Mouse (Mus musculus) kidney, adult 2 months (tissue): Measurements from ENCODE around the gene Asic3.

ENCODE experiments used
- CTCF ChIP-seq: fragments of 200-500 bp; conservative IDR thresholded peaks from 2 replicates; pipeline ENCODE4 v1.5.1; 2011; ENCODE audit warnings: low read depth, mild to moderate bottlenecking, control low read depth, low read length, moderate library complexity, mixed read lengths; ENCODE audit not compliant: insufficient read depth, insufficient read length
- POLR2A ChIP-seq: fragments of 200-500 bp; IDR thresholded peaks from one replicate; pipeline ENCODE4 v1.6.1; 2011; ENCODE audit warnings: low read depth, low read length, control low read depth

DNA sequence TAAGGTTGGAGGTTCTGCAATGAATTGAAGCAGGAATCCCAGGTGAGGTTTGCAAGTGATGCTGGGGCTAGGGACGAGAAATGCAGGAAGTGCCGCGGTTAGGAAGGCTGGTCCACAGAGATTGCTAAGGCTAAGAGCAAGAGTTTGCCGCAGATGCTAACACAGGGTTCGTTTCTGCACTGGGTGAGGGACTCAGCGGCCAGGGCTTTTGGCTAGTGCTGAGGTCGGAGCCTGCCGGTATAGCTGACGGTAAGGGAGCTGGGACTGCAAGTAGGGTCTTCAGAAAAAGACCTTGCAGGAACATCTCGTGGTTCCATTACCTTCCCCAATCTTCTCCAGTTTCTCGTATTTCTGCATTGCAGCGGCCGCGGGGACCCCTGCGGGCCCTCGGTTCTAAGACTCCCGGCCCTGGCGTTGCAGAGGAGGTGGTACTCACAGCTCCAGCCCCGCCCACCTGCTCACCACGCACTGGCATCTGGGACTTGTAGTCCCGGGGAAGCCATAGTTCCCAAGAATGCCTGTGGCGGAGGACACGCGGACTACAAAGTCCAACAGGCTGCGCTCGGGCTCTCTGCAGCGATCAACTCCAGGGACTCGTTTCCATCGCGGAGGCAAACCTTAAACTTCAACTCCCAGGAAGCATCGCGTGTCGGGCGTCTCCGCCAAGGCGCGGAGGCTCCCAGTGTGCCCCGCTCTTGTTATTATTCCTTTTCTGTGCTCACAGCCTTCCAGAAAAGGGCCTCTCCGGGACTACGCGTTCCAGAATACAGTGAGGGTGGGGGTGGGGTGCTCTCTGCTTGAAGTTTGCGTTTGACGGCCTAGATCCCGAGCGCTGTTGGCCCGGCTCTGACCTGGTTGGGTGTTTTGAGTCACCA is 10.2 kb downstream of the Asic3 start, which contains the start of the genes Cdk5 and Slc4a2:
- peak; percentile 86 for TF ChIP-seq POLR2A
- no peak for TF ChIP-seq CTCF
